In the genomic region with DNA sequence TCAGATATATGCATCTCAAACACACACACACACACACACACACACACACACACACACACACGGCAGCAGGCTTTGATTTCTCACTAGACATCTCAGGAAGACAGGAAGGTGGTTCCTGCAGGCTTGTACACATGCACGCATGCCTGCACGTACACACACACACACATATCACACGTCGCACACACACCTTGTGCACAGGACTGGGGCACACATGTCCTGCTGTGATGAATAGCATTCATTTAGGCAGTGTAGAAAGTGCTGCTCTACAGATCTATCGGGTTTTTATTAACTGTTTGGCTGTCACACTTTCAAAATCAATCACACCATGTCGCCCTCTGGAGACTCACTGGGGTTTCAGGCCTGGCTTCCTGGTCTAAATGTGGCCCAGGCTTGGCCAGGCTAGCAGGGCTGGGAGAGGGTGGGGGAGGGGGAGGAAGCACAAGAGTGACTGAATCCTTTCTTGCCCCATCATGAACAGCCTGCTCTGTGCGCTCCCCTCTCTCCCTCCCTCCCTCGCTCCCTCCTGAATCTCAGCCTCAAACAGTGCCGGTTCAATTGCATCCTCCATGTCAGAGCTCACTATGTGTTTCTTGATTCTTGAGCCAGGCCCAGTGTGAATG, we compare ENCODE assay signal across 12 mouse cellular contexts.
DNase-seq lines count a peak whose midpoint lies in the region; ATAC-seq and TF ChIP-seq lines count a peak whose summit lies in the region.
"Had no signal": no experiment of that assay in that cellular context is flagged by ENCODE, and none has a peak within 500 bp of the region (broad histone marks: within the 10 kb centered on the region; RNA-seq: fewer than 3 reads in every experiment).

No protein-coding gene starts in this region.

- H3K4me1 ChIP-seq in forebrain, embryonic 12.5 days: peaks cover 22% of the 10 kb centered on the region
- H3K4me1 ChIP-seq in limb, embryonic 13.5 days: peaks cover 21% of the 10 kb centered on the region
- no peaks in the 10 kb centered on the region for H3K4me1 ChIP-seq in stomach, postnatal 0 days (replicated peaks; ENCODE audit: control insufficient read depth, insufficient read depth)

- no peak for TF ChIP-seq CTCF in stomach, postnatal 0 days (IDR thresholded peaks at IDR 0.05; ENCODE audit: low read depth)

- 0 out of 2 replicates have a peak overlapping the region, but pooled peaks have one; percentile 19 for H3K27ac ChIP-seq in forebrain, embryonic 12.5 days
- peak overlapping the region; percentile 81 for H3K27ac ChIP-seq in limb, embryonic 13.5 days
- no peak overlapping the region for H3K27ac ChIP-seq in stomach, postnatal 0 days (replicated peaks)

- TF ChIP-seq EP300 in stomach, postnatal 0 days (optimal IDR thresholded peaks at IDR 0.05): no peak

- no peak overlapping the region for H3K4me2 ChIP-seq in forebrain, embryonic 12.5 days
- 0 out of 2 replicates have a peak overlapping the region, but pooled peaks have one; percentile 7 for H3K4me2 ChIP-seq in limb, embryonic 13.5 days (replicated peaks)
- no peak overlapping the region for H3K4me2 ChIP-seq in stomach, postnatal 0 days (replicated peaks; ENCODE audit: low read depth)

- WGBS in forebrain, embryonic 12.5 days: 46% methylated on average over 10 of the region's 10 CpGs
- 20% methylated on average over 10 of the region's 10 CpGs for WGBS in limb, embryonic 13.5 days
- WGBS in stomach, postnatal 0 days: 59% methylated on average over 10 of the region's 10 CpGs

- H3K4me3 ChIP-seq in forebrain, embryonic 12.5 days (replicated peaks): no peak overlapping the region
- no peak overlapping the region for H3K4me3 ChIP-seq in limb, embryonic 13.5 days
- H3K4me3 ChIP-seq in stomach, postnatal 0 days (ENCODE audit: low read depth, low read length): no peak overlapping the region
- H3K4me3 ChIP-seq: myocyte had no signal

- H3K9me3 ChIP-seq in forebrain, embryonic 12.5 days: no peaks in the 10 kb centered on the region
- H3K9me3 ChIP-seq in limb, embryonic 13.5 days: no peaks in the 10 kb centered on the region
- no peaks in the 10 kb centered on the region for H3K9me3 ChIP-seq in stomach, postnatal 0 days (ENCODE audit: control insufficient read depth, low read length)

- H3K36me3 ChIP-seq in forebrain, embryonic 12.5 days (replicated peaks): no peaks in the 10 kb centered on the region
- no peaks in the 10 kb centered on the region for H3K36me3 ChIP-seq in limb, embryonic 13.5 days
- no peaks in the 10 kb centered on the region for H3K36me3 ChIP-seq in stomach, postnatal 0 days (ENCODE audit: control insufficient read depth, insufficient read depth, low read length)

- H3K27me3 ChIP-seq in forebrain, embryonic 12.5 days: peaks cover 41% of the 10 kb centered on the region
- H3K27me3 ChIP-seq in limb, embryonic 13.5 days: peaks cover 11% of the 10 kb centered on the region; the same call in 1 of the 2 replicates
- H3K27me3 ChIP-seq in stomach, postnatal 0 days (ENCODE audit: control insufficient read depth, insufficient read depth, low read length): no peaks in the 10 kb centered on the region

- no peak overlapping the region for H3K9ac ChIP-seq in forebrain, embryonic 12.5 days
- H3K9ac ChIP-seq in limb, embryonic 13.5 days: no peak overlapping the region
- no peak overlapping the region for H3K9ac ChIP-seq in stomach, postnatal 0 days (ENCODE audit: low read length)

- peak; percentile 63; the same call in 1 of the 2 replicates for ATAC-seq in forebrain, embryonic 12.5 days (ENCODE audit: low FRiP score)
- ATAC-seq in limb, embryonic 13.5 days (ENCODE audit: low FRiP score, low read depth): peak; percentile 89
- ATAC-seq in stomach, postnatal 0 days (ENCODE audit: low FRiP score, low TSS enrichment): 0 out of 2 replicates have a peak, but pooled peaks have one; percentile 14
- ATAC-seq: intestine, embryonic 16.5 days had no signal

- peak; percentile 46 to 55 for DNase-seq in right cerebral cortex, postnatal 10 days (ENCODE audit: low spot score in 2 of 2)
- DNase-seq in right cerebral cortex, postnatal 25 days: no peak
- DNase-seq in stomach, postnatal 0 days (ENCODE audit: low spot score): no peak
- DNase-seq in adrenal gland, adult 18-20 months (ENCODE audit: low spot score in 2 of 2): no peak
- no peak for DNase-seq in spleen, postnatal 14 days (ENCODE audit: low spot score in 2 of 2)
- DNase-seq in adrenal gland, postnatal 25 days: no peak
- DNase-seq: adrenal gland, postnatal 14 days; heart, adult 18-20 months had no signal

Comparison
In these comparisons a context has a peak if more than half of its experiments do, and no peak if none do; other contexts are left out.
1. DNase-seq: peak in right cerebral cortex, postnatal 10 days (2 of 2); none in right cerebral cortex, postnatal 25 days (single experiment), stomach, postnatal 0 days (single experiment), adrenal gland, adult 18-20 months (0 of 2), spleen, postnatal 14 days (0 of 2) and adrenal gland, postnatal 25 days (single experiment).
2. ATAC-seq: peak in every context shown above with its lines; median percentile 89 in limb, embryonic 13.5 days; 63 in forebrain, embryonic 12.5 days; 14 in stomach, postnatal 0 days.